Mouse (Mus musculus) hindbrain, embryonic 13.5 days (tissue): ENCODE measurements around the gene Mpo. TPM values are rescaled to one million over a fixed set of nuclear protein-coding genes. Genes with fewer than 3 reads are reported as not detected.

Experiments used
- ATAC-seq: fragments of 200-750 bp; cut with Nextera tagmentation; 2 replicates; pipeline ENCODE4 v1.8.0; 2017; ENCODE audit warnings: moderate TSS enrichment; ENCODE audit not compliant: low FRiP score
- H3K27ac ChIP-seq: fragments of 300-500 bp; sonication (generic); 2 replicates; pipeline ENCODE4 v1.5.1; 2015; ENCODE audit warnings: inconsistent platforms, mild to moderate bottlenecking, moderate library complexity
- H3K27me3 ChIP-seq: fragments of 300-500 bp; sonication (generic); 2 replicates; pipeline ENCODE4 v1.6.1; 2015; ENCODE audit warnings: mild to moderate bottlenecking, inconsistent platforms
- H3K36me3 ChIP-seq: fragments of 300-500 bp; sonication (generic); 2 replicates; pipeline ENCODE4 v1.6.1; 2015; ENCODE audit warnings: mild to moderate bottlenecking, inconsistent platforms
- H3K4me1 ChIP-seq: fragments of 300-500 bp; sonication (generic); replicated peaks from 2 replicates; pipeline ENCODE4 v1.6.1; 2015; ENCODE audit warnings: inconsistent platforms
- H3K4me2 ChIP-seq: fragments of 300-500 bp; sonication (generic); 2 replicates; pipeline ENCODE4 v1.6.1; 2015; ENCODE audit warnings: inconsistent platforms, mild to moderate bottlenecking, moderate library complexity
- H3K4me3 ChIP-seq: fragments of 300-500 bp; sonication (generic); 2 replicates; pipeline ENCODE4 v1.5.1; 2015; ENCODE audit warnings: mild to moderate bottlenecking, inconsistent platforms
- H3K9ac ChIP-seq: fragments of 300-500 bp; sonication (generic); 2 replicates; pipeline ENCODE4 v1.6.1; 2015; ENCODE audit warnings: mild to moderate bottlenecking, inconsistent platforms
- H3K9me3 ChIP-seq: fragments of 300-500 bp; sonication (generic); 2 replicates; pipeline ENCODE4 v1.6.1; 2016; ENCODE audit warnings: inconsistent platforms
- WGBS: fragments of 180-500 bp; shearing (Covaris S2); methylation state at CpG from one replicate; pipeline ENCODE4 v1.1.7; 2015; 5-methylcytosine and 5-hydroxymethylcytosine counted together
- polyA plus RNA-seq: library from polyadenylated mRNA; unstranded; fragments of >200 nt; fragmentation: Nextera tagmentation; extraction: Ambion mirVana; gene quantifications from 2 replicates; pipeline ENCODE4 v1.2.1, GENCODE M21; 2015

Gene Mpo
- polyA plus RNA-seq, 1 experiment from 2014 or later: 0.65 TPM

GRCm38 (mm10) chr11:87760301-87761081 lies 32.9 kb upstream of the Mpo start, which contains the start of gene Tspoap1:
Gene Tspoap1, plus strand, starts transcription at chr11:87760541.
- Histone ChIP-seq H3K36me3 (no peaks in the 10 kb centered on the region), H3K27me3 (peaks cover 30% of the 10 kb centered on the region), H3K27ac (peak within 1 kb of the TSS; percentile 93), H3K4me2 (peak within 1 kb of the TSS; percentile 95), H3K9ac (peak within 1 kb of the TSS; percentile 90), H3K4me1 (peaks cover 59% of the 10 kb centered on the region), H3K9me3 (no peaks in the 10 kb centered on the region), H3K4me3 (peak within 1 kb of the TSS; percentile 72)
- WGBS: 5% methylated on average over 23 of the region's 23 CpGs
- ATAC-seq: peak; percentile 74

- Histone ChIP-seq H3K4me2 (peak overlapping the region; percentile 95), H3K9ac (peak overlapping the region; percentile 90), H3K4me1 (peaks cover 59% of the 10 kb centered on the region), H3K9me3 (no peaks in the 10 kb centered on the region), H3K36me3 (peaks cover 4% of the 10 kb centered on the region; the same call in 1 of the 2 replicates), H3K27me3 (peaks cover 38% of the 10 kb centered on the region), H3K27ac (peak overlapping the region; percentile 93), H3K4me3 (peak overlapping the region; percentile 72)
- 63% methylated on average over 11 of the region's 11 CpGs for WGBS
- no peak for ATAC-seq
Measured at GRCm38 (mm10) chr11:87761181-87761721, 32.1 kb upstream of the Mpo start.

GRCm38 (mm10) chr11:87761806-87762701 lies 31.3 kb upstream of the Mpo start:
- H3K36me3 ChIP-seq: peaks cover 12% of the 10 kb centered on the region
- H3K4me2 ChIP-seq: peak overlapping the region; percentile 95
- peaks cover 44% of the 10 kb centered on the region for H3K27me3 ChIP-seq
- H3K27ac ChIP-seq: peak overlapping the region; percentile 40; the same call in 1 of the 2 replicates
- peak overlapping the region; percentile 72 for H3K4me3 ChIP-seq
- H3K9ac ChIP-seq: peak overlapping the region; percentile 90
- no peak for ATAC-seq
- 81% methylated on average over 14 of the region's 14 CpGs for WGBS
- peaks cover 59% of the 10 kb centered on the region for H3K4me1 ChIP-seq
- H3K9me3 ChIP-seq: no peaks in the 10 kb centered on the region

GRCm38 (mm10) chr11:87762702-87763385 lies 30.5 kb upstream of the Mpo start:
- peaks cover 59% of the 10 kb centered on the region for H3K4me1 ChIP-seq
- H3K9me3 ChIP-seq: no peaks in the 10 kb centered on the region
- peak overlapping the region; percentile 88 for H3K27ac ChIP-seq
- peaks cover 43% of the 10 kb centered on the region for H3K27me3 ChIP-seq
- H3K36me3 ChIP-seq: peaks cover 19% of the 10 kb centered on the region
- no peak for ATAC-seq
- H3K4me3 ChIP-seq: peak overlapping the region; percentile 72
- peak overlapping the region; percentile 95 for H3K4me2 ChIP-seq
- H3K9ac ChIP-seq: peak overlapping the region; percentile 90
- 46% methylated on average over 12 of the region's 12 CpGs for WGBS

- Histone ChIP-seq H3K27ac (peak overlapping the region; percentile 88), H3K4me1 (peaks cover 59% of the 10 kb centered on the region), H3K9ac (peak overlapping the region; percentile 90), H3K27me3 (peaks cover 43% of the 10 kb centered on the region), H3K9me3 (no peaks in the 10 kb centered on the region), H3K4me2 (peak overlapping the region; percentile 95), H3K36me3 (peaks cover 25% of the 10 kb centered on the region), H3K4me3 (peak overlapping the region; percentile 72)
- ATAC-seq: peak; percentile 77
- 1% methylated on average over 17 of the region's 17 CpGs for WGBS
Measured at GRCm38 (mm10) chr11:87763511-87763987, 29.8 kb upstream of the Mpo start.

- under 1% methylated on average over 65 of the region's 65 CpGs for WGBS
- ATAC-seq: peak; percentile 43
- Histone ChIP-seq H3K4me3 (peak overlapping the region; percentile 72), H3K9ac (peak overlapping the region; percentile 90), H3K36me3 (peaks cover 31% of the 10 kb centered on the region), H3K27ac (peak overlapping the region; percentile 88), H3K27me3 (peaks cover 43% of the 10 kb centered on the region), H3K4me1 (peaks cover 59% of the 10 kb centered on the region), H3K4me2 (peak overlapping the region; percentile 95), H3K9me3 (no peaks in the 10 kb centered on the region)
Measured at GRCm38 (mm10) chr11:87763988-87764876, 29.1 kb upstream of the Mpo start.

- Histone ChIP-seq H3K4me3 (no peak overlapping the region), H3K9ac (no peak overlapping the region), H3K9me3 (no peaks in the 10 kb centered on the region), H3K27me3 (peaks cover 22% of the 10 kb centered on the region), H3K4me1 (peaks cover 18% of the 10 kb centered on the region), H3K27ac (no peak overlapping the region), H3K4me2 (no peak overlapping the region), H3K36me3 (peaks cover 75% of the 10 kb centered on the region)
- no peak for ATAC-seq
- WGBS: 85% methylated on average over 4 of the region's 4 CpGs
Measured at GRCm38 (mm10) chr11:87768745-87769144, 24.6 kb upstream of the Mpo start.

- Histone ChIP-seq H3K9ac (no peak overlapping the region), H3K4me3 (no peak overlapping the region), H3K27ac (no peak overlapping the region), H3K9me3 (no peaks in the 10 kb centered on the region), H3K36me3 (peaks cover 89% of the 10 kb centered on the region), H3K27me3 (peaks cover 16% of the 10 kb centered on the region), H3K4me2 (no peak overlapping the region), H3K4me1 (no peaks in the 10 kb centered on the region)
- 60% methylated on average over 3 of the region's 3 CpGs for WGBS
- no peak for ATAC-seq
Measured at GRCm38 (mm10) chr11:87770989-87771388, 22.4 kb upstream of the Mpo start.

GRCm38 (mm10) chr11:87772354-87772753 lies 21.0 kb upstream of the Mpo start:
- no peaks in the 10 kb centered on the region for H3K4me1 ChIP-seq
- peaks cover 17% of the 10 kb centered on the region for H3K27me3 ChIP-seq
- no peak overlapping the region for H3K9ac ChIP-seq
- H3K9me3 ChIP-seq: no peaks in the 10 kb centered on the region
- 89% methylated on average over 3 of the region's 3 CpGs for WGBS
- no peak overlapping the region for H3K4me3 ChIP-seq
- peaks cover 90% of the 10 kb centered on the region for H3K36me3 ChIP-seq
- H3K4me2 ChIP-seq: no peak overlapping the region
- no peak overlapping the region for H3K27ac ChIP-seq
- ATAC-seq: no peak

GRCm38 (mm10) chr11:87778100-87778765 lies 15.1 kb upstream of the Mpo start:
- H3K9me3 ChIP-seq: no peaks in the 10 kb centered on the region
- peak overlapping the region; percentile 28 for H3K4me3 ChIP-seq
- H3K4me1 ChIP-seq: peaks cover 16% of the 10 kb centered on the region
- peak overlapping the region; percentile 44; the same call in 1 of the 2 replicates for H3K27ac ChIP-seq
- H3K4me2 ChIP-seq: peak overlapping the region; percentile 53
- peaks cover 60% of the 10 kb centered on the region for H3K27me3 ChIP-seq
- peak overlapping the region; percentile 59 for H3K9ac ChIP-seq
- peak; percentile 60 for ATAC-seq
- WGBS: 12% methylated on average over 32 of the region's 32 CpGs
- peaks cover 82% of the 10 kb centered on the region for H3K36me3 ChIP-seq
